23 mouse cellular contexts compared by ENCODE assay signal in the genomic region with DNA sequence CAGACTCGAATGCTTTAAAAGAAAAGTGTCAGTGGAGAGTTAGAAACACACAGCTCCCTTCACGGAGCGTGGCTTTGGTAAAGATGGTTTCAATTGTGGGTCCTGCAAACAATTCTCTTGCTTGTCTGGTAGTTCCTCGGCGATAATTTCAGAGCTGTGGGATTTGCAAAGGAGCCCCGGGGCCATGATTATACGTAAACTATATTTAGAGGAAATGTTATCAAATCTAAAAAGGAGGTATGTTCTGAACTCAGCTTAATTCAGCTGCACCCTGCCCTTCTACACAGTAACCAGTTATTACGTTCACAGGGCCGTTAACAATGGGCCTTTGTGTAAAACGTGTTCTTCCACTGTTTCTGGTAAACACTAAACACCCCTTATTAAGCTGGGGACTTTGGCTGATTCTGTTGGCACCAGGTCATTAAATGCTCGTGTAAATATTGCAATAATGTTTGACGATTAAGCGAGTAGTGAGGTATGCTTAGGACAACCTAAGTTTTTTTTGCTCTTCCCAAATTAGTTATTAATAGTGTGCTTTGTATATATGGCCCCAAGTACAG.
A peak's percentile ranks its signal among the peaks of the same experiment; 100 is the strongest.
DNase-seq lines count a peak whose midpoint lies in the region; ATAC-seq lines count a peak whose summit lies in the region.
"Had no signal": no experiment of that assay in that cellular context is flagged by ENCODE, and none has a peak within 500 bp of the region (broad histone marks: within the 10 kb centered on the region; RNA-seq: fewer than 3 reads in every experiment).

No protein-coding gene starts in this region.

- H3K36me3 ChIP-seq in intestine, embryonic 14.5 days (ENCODE audit: control insufficient read depth, insufficient read depth, low read length), result no peaks in the 10 kb centered on the region
- H3K36me3 ChIP-seq in limb, embryonic 12.5 days, result no peaks in the 10 kb centered on the region
- H3K36me3 ChIP-seq: forebrain, embryonic 12.5 days; heart, embryonic 13.5 days; midbrain, embryonic 10.5 days; neural tube, embryonic 12.5 days had no signal

- H3K9me3 ChIP-seq in intestine, embryonic 14.5 days (ENCODE audit: control insufficient read depth, low read length), result no peaks in the 10 kb centered on the region
- no peaks in the 10 kb centered on the region for H3K9me3 ChIP-seq in limb, embryonic 12.5 days
- H3K9me3 ChIP-seq: forebrain, embryonic 12.5 days; heart, embryonic 13.5 days; midbrain, embryonic 10.5 days; neural tube, embryonic 12.5 days had no signal

- WGBS in intestine, embryonic 14.5 days, result 65% methylated on average over 13 of the region's 13 CpGs
- WGBS in limb, embryonic 12.5 days, result 28% methylated on average over 13 of the region's 13 CpGs

- no peak overlapping the region for H3K9ac ChIP-seq in intestine, embryonic 14.5 days (ENCODE audit: low read length)
- H3K9ac ChIP-seq in limb, embryonic 12.5 days (replicated peaks), result no peak overlapping the region
- H3K9ac ChIP-seq: forebrain, embryonic 12.5 days; heart, embryonic 13.5 days; hindbrain, embryonic 14.5 days; neural tube, embryonic 12.5 days had no signal

- 0 out of 2 replicates have a peak, but pooled peaks have one; percentile 47 for ATAC-seq in intestine, embryonic 14.5 days (replicated peaks; ENCODE audit: low FRiP score, low TSS enrichment, low read depth)
- ATAC-seq in limb, embryonic 12.5 days (ENCODE audit: insufficient number of reproducible peaks, insufficient read depth, low FRiP score, low TSS enrichment, low read depth), result 0 out of 2 replicates have a peak, but pooled peaks have one; percentile 8
- ATAC-seq in inflammation-experienced regulatory T-cells, adult 6 months, result no peak

- peak; percentile 32 for DNase-seq in retina, postnatal 1 day
- DNase-seq in retina, embryonic 14.5 days (ENCODE audit: low spot score), result no peak
- no peak for DNase-seq in intestine, embryonic 14.5 days (ENCODE audit: low spot score)
- no peak for DNase-seq in heart, postnatal 10 days
- no peak for DNase-seq in MN1 (ENCODE audit: low spot score)
- DNase-seq: adrenal gland, adult 2 months; B cell, adult 2 months; cerebellum, adult 9-10 months; gastrocnemius, adult 2 months; heart, adult 18-20 months; heart, postnatal 36 days; kidney, postnatal 10 days; lung, postnatal 4 days; spleen, adult 18-20 months; thymus, adult 18-20 months; thymus, postnatal 4 days had no signal

- no peak overlapping the region for H3K4me3 ChIP-seq in intestine, embryonic 14.5 days (ENCODE audit: low read depth, low read length)
- H3K4me3 ChIP-seq in limb, embryonic 12.5 days (replicated peaks), result no peak overlapping the region
- H3K4me3 ChIP-seq: forebrain, embryonic 12.5 days; gastrocnemius, adult 2 months; heart, embryonic 13.5 days; midbrain, embryonic 10.5 days; neural tube, embryonic 12.5 days had no signal

- intact Hi-C loops in heart, postnatal 10 days (cut with DNase I), result no loop called here

- no peak overlapping the region for H3K27ac ChIP-seq in intestine, embryonic 14.5 days (ENCODE audit: low read depth)
- peak overlapping the region; percentile 82 for H3K27ac ChIP-seq in limb, embryonic 12.5 days
- H3K27ac ChIP-seq: forebrain, embryonic 12.5 days; gastrocnemius, adult 2 months; heart, embryonic 13.5 days; hindbrain, embryonic 14.5 days; midbrain, embryonic 10.5 days; neural tube, embryonic 12.5 days had no signal

- H3K27me3 ChIP-seq in intestine, embryonic 14.5 days (replicated peaks; ENCODE audit: control insufficient read depth, insufficient read depth, low read length), result no peaks in the 10 kb centered on the region
- no peaks in the 10 kb centered on the region for H3K27me3 ChIP-seq in limb, embryonic 12.5 days
- H3K27me3 ChIP-seq: forebrain, embryonic 12.5 days; heart, embryonic 13.5 days; neural tube, embryonic 12.5 days had no signal

- no peaks in the 10 kb centered on the region for H3K4me1 ChIP-seq in intestine, embryonic 14.5 days (replicated peaks; ENCODE audit: control insufficient read depth, insufficient read depth, low read length)
- H3K4me1 ChIP-seq in limb, embryonic 12.5 days (replicated peaks), result peaks cover 28% of the 10 kb centered on the region
- H3K4me1 ChIP-seq: heart, embryonic 13.5 days; midbrain, embryonic 10.5 days; neural tube, embryonic 12.5 days had no signal

- no peak overlapping the region for H3K4me2 ChIP-seq in intestine, embryonic 14.5 days (ENCODE audit: low read length)
- H3K4me2 ChIP-seq in limb, embryonic 12.5 days, result peak overlapping the region; percentile 15; the same call in 1 of the 2 replicates
- H3K4me2 ChIP-seq: forebrain, embryonic 12.5 days; heart, embryonic 13.5 days; hindbrain, embryonic 14.5 days; neural tube, embryonic 12.5 days had no signal
